Mouse (Mus musculus) kidney, adult 18-20 months (tissue): ENCODE measurements around the gene Gm8180.
"Not testable (repeated sequence)": the region's sequence is repeated elsewhere in the genome, so short reads cannot be mapped to it uniquely, and the experiment has no call there.

Source experiments
- DNase-seq: peaks from one replicate; pipeline ENCODE4 v3.0.0; 2021

Gene Gm8180

DNA sequence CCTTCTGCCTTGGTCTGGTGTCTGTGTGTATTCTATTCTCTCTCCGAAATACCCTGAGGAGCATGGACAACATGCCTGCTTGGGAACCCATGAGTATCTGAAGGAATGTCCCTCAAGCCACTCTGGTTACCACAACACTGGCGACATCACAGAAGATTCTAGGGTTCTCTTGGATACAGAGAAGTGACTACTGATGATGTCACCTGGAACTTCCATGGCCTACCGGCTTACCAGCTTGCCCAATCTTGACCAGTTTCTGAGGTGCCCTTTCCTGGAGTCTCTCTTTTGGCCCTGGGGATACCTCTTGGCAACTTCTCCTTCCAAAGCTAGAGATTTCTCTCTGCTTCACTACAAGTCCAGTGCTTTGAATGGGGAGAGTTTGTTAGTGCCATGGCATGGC lies at the start of gene Gm8180:
Gm8180 (minus strand) TSS at position 101 of the 400 bp plus-strand sequence.
- not testable (repeated sequence) for DNase-seq

DNA sequence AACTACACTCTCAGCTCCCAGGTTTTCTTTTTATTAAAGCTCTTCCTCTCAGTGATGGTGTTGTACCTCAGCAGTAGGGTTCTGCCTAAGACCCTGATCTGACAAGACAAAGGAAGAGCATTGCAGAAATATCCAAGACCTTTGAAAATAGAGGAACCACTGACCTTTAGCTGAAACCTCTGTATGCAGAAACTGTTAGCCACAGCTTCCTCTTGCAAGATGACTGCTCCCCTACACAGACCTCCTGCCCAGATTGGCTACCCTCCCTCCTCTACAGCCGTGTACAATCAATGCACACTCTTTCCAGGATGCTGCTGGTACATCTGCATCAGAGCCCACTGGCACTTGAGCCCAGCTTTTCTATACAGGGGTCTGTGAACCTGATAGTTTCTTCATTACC lies 45.8 kb upstream of the Gm8180 start:
- not testable (repeated sequence) for DNase-seq

DNA sequence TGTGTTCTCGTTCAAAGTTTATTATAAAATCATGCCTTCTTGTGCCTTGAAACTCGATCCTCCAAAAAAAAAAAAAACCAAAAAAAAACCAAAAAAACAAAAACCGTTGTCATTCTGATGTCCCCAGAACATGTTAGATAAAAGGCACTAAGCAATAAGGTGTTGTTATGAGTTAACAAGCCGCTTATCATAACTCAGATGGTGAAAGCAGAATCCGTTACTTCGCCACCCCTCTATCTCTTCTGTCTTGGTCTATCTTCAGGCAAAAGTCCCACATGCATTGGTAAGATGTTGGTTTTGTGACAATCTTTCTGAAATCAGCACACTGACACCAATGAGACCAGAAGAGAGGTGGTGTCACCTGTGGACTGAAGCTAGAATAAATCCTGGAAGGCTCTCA lies 39.6 kb upstream of the Gm8180 start:
- not testable (repeated sequence) for DNase-seq

DNA sequence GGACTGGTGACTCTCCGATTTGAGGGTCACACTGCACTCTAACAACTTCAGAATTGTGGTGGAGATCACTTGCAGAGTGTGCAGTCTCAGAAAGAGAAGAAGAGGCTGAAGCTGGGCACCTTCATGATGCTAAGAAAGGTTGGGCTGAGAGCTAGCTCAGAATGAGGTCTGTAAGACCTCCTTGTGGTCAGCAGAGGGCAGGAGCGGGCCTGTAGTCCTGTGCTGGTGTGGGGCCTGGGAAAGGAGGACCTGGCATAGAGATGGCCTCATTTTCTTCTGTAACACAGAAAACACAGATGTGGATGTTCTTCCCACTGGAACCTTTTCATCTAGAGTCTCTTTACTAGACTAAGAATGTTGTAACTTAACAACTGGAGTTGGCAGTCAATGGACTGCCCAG lies 37.3 kb upstream of the Gm8180 start:
- DNase-seq: not testable (repeated sequence)

DNA sequence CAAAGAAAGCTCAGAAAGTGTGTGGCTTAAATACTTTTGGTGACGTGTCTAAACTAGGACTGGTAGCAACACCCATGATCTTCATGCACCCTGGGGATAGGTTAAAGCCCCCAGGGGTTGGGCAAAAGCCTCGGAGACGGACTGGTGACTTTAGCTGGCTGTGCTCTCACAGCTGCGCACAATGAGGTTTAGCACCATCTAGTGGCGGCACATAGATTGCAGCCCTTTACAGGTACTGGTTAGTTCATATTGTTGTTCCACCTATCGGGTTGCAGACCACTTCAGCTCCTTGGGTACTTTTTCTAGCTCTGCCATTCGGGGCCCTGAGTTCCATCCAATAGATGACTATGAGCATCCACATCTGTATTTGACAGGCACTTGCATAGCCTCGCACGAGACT lies 27.9 kb upstream of the Gm8180 start:
- peak; percentile 59 for DNase-seq

DNA sequence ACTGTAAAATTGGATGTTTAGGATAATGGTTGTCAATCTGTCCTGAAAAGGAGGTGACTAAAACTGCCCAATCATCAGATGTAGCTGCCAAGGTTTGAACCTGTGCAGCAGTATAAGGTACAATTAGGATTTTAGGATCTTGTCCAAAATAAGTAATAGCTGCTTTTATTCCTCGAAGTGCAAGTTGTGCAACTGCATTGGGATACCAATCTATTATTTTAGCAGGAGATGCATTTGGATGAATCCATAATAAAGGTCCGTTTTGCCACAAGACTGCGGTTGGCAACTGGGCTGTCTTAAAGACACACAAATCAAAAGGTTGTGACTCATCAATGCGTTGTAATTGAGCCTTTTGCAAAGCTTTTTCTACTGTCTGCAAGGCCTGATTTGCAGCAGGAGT lies 23.6 kb upstream of the Gm8180 start:
- DNase-seq: not testable (repeated sequence)

DNA sequence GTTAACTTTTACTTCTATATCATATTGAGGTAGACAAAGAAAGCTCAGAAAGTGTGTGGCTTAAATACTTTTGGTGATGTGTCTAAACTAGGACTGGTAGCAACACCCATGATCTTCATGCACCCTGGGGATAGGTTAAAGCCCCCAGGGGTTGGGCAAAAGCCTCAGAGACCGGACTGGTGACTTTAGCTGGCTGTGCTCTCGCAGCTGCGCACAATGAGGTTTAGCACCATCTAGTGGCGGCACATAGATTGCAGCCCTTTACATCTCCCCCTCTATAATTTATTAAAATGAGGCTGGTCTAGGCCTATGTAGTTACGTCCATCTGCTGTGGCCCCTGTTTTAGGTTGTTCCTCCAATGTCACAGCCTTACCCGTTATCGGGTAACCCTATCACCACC lies 19.9 kb upstream of the Gm8180 start:
- not testable (repeated sequence) for DNase-seq

DNA sequence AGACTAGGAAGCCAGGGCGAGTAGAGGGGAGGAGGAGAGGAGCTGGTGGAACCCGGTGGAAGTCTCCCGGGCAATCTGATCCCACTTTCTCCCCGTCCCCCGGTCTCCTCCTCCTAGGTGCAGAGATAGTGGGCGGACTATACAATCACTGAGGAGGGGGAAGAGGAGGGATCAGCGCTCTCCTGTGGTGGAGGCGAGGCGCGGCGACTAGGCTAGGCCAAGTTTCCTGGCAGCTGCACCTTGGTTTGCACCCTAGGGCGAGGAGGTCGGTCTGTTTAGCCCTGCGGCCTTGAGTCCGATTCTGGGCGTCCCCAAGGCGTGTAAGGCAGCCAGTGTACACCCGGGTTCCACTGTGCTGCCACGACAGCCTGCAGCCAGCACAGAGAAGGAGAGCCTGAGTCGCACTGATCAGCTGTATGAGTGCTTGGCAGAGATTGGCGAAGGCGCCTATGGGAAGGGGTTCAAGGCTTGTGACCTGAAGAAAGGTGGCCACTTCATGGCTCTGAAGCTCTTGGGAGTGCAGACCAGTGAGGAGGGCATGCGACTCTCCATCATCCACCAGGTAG lies 12.4 kb upstream of the Gm8180 start:
- not testable (repeated sequence) for DNase-seq

DNA sequence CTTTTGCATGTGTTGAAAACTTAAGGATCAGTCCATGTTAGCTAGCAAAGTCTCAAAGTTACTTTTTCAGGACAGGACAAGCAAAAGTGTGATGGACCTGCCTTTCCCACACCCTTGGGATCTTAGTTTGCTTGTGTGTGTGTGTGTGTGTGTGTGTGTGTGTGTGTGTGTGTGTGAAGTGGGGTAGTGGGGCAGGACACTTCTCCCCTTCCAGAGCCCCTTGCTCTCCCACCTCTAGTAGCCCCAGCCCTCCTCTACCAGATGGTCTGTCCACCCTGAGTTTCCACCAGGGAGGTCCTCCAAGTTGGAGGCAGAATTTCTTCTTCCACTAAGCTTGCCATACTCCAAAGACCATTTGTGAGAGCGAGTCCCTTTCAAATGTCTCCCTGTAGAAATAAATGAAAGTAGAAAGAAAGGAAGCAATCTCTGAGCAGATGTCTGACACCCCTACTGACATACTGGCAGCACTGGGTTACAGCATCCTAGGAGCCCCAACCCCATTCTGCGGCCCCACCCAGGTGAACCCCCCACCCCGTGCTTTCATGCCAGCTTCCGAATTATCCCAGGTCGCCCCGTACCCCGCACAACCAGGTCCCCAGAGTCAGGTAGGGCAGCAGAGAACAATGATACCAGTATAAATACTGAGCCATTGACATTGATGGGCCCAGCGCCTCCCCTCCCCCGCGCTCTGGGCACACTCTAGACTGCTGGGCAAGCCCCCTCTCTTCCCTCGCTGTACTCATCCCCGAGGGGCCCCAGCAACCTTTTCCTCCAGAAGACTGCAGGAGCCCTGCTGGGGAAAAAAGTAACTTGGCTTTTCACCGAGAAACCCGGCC lies 11.7 kb upstream of the Gm8180 start:
- DNase-seq: no peak

DNA sequence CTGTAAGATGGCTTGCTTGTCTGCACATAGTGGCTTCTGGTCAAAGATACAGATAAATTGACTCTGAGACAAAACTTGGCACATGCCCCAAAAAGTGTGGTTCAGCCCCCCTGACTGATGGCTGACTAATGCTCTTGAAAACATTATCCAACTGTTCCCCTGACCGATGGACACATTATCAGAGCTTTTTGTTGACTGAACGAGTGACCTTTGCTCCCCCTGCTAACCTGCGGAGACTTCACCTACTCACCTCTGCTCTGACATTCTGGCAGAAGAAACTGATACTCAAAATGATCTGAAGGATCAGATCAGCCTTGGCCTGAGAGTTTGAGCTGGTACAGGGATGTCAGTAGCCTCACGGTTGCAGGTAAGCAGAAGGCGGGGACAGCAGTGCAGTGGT lies 9.3 kb upstream of the Gm8180 start:
- not testable (repeated sequence) for DNase-seq

DNA sequence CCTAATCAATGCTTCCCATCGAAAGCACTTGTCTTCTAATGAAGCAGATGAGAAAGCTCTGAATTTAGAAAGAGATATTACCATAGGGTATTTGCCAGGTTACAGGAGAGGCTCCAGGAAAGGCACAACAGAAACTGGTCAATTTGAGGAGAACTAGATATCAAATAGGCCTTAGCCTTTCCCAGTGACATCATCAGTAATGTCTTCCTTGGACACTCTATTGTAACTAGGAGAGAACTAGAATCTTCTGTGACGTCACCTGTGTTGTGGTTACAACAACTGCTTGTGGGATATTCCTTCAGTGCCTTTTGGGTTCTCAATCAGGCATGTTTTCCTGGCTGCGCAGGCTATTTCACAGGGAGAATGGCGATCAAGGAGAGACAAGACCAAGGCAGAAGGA lies 37.0 kb downstream of the Gm8180 start, which contains the start of gene Gm6526:
Gm6526 (plus strand) TSS at position 301 of the 400 bp plus-strand sequence.
- not testable (repeated sequence) for DNase-seq
